Mouse (Mus musculus): ENCODE measurements at regions not wholly inside any gene's neighbourhood (a gene's known extent, or its start where the extent isn't known, plus 50 kb on each side); places are given as distances from the start of the nearest gene placed in this dataset.
A peak's percentile ranks its signal among the peaks of the same experiment; 100 is the strongest.

DNA sequence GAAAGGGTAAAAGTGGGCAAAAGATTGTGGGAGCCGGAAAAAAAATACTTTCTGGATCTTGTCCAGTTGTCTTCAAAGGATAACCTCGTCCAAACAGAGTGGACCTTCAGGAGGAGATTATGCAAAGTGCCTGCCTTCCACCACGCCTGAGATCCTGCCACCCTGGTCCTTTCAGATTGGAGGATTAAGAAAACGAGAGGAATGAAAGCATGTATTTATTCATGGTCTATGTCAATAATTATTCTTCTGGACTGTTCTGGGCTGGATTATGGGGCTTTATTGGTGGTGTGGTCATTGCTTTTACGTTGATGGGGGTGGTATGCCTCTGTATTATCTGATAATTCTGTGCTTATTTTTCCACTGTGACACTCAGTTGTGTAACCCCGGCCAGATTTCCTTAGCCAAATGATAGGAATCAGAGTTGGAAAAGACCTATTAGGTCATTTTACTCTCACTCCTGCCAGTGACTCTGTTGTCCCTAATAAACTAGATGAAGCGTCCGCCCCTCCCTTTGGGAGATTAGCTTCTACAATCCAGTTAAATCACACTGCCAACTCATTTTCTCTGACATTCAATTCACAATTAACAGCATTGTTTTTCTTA lies 656.3 kb downstream of the Slc22a22 start:
- no peaks in the 10 kb centered on the region for H3K27me3 ChIP-seq (ENCODE audit: control insufficient read depth, insufficient read depth, low read length)
- no peaks in the 10 kb centered on the region for H3K4me1 ChIP-seq (ENCODE audit: control insufficient read depth, insufficient read depth, low read length)
- no peak overlapping the region for H3K27ac ChIP-seq (ENCODE audit: control insufficient read depth, insufficient read depth, low read depth, low read length)
- TF ChIP-seq POLR2A (IDR thresholded peaks at IDR 0.05; ENCODE audit: control insufficient read depth, low read depth, low read length) (no peak), CTCF (IDR thresholded peaks at IDR 0.05; ENCODE audit: control insufficient read depth, insufficient read depth, insufficient replicate concordance, low read depth, low read length) (no peak)
- no peak overlapping the region for H3K4me3 ChIP-seq (ENCODE audit: control insufficient read depth, low read depth, low read length)
- no peaks in the 10 kb centered on the region for H3K36me3 ChIP-seq (ENCODE audit: control insufficient read depth, insufficient read depth, low read length)

- Histone ChIP-seq H3K27ac (ENCODE audit: control insufficient read depth, insufficient read depth, low read depth, low read length) (no peak overlapping the region), H3K27me3 (ENCODE audit: control insufficient read depth, insufficient read depth, low read length) (no peaks in the 10 kb centered on the region), H3K36me3 (ENCODE audit: control insufficient read depth, insufficient read depth, low read length) (no peaks in the 10 kb centered on the region), H3K4me1 (ENCODE audit: control insufficient read depth, insufficient read depth, low read length) (no peaks in the 10 kb centered on the region), H3K4me3 (ENCODE audit: control insufficient read depth, low read depth, low read length) (no peak overlapping the region)
- TF ChIP-seq CTCF (IDR thresholded peaks at IDR 0.05; ENCODE audit: control insufficient read depth, insufficient read depth, insufficient replicate concordance, low read depth, low read length) = no peak
- no peak for TF ChIP-seq POLR2A (IDR thresholded peaks at IDR 0.05; ENCODE audit: control insufficient read depth, low read depth, low read length)
These were observed 657.0 kb downstream of the Slc22a22 start for GRCm38 (mm10) chr15:56820256-56820976.

DNA sequence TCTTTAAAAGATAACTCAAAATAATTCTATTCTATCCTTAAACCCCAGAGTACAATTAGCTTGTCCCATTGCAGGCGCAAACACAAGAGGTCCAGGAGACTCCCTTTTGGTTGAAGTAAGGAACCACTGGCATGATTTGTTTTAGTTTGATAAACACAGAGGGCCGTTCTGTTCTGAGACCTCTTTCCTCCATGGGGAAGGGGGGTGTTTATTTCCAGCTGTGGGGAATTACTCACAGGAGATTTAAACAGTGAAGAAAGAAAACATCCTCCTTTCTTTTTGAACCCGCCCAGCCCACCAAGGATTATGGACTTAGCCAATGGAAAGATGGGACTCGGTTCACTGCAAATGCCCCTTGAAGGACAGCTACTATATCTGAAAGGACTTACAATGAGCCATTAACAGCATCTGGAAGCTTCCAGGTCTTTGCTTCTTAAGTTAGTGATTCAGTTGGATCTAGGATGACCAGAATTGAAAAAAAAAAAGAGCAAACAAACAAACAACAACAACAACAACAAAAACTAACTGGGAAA lies 659.2 kb downstream of the Slc22a22 start:
- TF ChIP-seq CTCF (IDR thresholded peaks at IDR 0.05; ENCODE audit: control insufficient read depth, insufficient read depth, insufficient replicate concordance, low read depth, low read length) (no peak), POLR2A (IDR thresholded peaks at IDR 0.05; ENCODE audit: control insufficient read depth, low read depth, low read length) (no peak)
- Histone ChIP-seq H3K27ac (ENCODE audit: control insufficient read depth, insufficient read depth, low read depth, low read length) (no peak overlapping the region), H3K4me3 (ENCODE audit: control insufficient read depth, low read depth, low read length) (no peak overlapping the region), H3K36me3 (ENCODE audit: control insufficient read depth, insufficient read depth, low read length) (no peaks in the 10 kb centered on the region), H3K4me1 (ENCODE audit: control insufficient read depth, insufficient read depth, low read length) (no peaks in the 10 kb centered on the region), H3K27me3 (ENCODE audit: control insufficient read depth, insufficient read depth, low read length) (no peaks in the 10 kb centered on the region)

DNA sequence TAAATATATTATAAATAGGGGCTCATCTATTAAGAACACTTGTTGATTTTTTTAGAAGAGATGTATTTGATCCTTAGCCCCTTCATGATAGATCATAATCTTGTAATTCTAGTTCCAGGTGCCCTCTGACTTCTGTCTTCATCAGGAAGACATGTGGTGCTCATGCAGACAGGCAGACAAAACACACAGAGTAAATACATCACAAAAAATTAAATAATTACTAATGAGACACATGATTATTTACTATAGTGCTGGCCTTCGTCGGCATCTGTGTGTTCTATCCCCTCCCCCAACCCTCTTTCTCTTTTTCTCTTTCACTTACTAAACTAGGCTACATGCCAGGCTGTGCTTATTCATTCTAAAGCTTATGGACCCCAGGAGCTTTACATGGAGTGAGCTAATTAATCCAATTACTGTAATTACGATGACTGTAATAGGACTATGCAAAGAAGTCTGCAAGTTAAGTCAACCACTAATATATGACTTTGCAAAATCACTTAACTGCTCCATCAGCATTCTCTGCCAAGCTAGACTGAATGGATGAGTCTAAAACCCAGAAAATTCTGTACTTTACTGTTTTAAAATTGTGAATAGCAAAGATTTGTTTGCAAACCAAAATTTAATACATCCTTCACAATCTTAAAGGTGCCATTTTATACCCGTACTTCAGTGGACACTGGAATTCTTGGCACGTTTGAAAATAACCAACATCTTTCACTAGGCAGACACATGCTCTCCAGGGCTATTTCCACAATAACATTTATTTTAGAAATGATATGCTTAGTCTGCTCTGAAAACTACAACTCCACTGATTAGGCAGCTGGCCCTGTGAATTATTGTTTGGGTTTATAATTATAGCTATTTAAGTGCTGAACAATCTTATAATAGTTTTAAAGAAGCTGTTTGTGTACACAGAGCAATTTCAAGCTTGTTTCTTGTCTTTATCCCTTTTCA lies 659.9 kb downstream of the Slc22a22 start:
- TF ChIP-seq POLR2A (IDR thresholded peaks at IDR 0.05; ENCODE audit: control insufficient read depth, low read depth, low read length) (no peak), CTCF (IDR thresholded peaks at IDR 0.05; ENCODE audit: control insufficient read depth, insufficient read depth, insufficient replicate concordance, low read depth, low read length) (no peak)

GRCm38 (mm10) chr15:56813876-56814275 lies 663.5 kb downstream of the Slc22a22 start:
- no peak overlapping the region for H3K27ac ChIP-seq (ENCODE audit: control insufficient read depth, insufficient read depth, low read depth, low read length)
- peaks cover 4% of the 10 kb centered on the region; the same call in 1 of the 2 replicates for H3K4me1 ChIP-seq (ENCODE audit: control insufficient read depth, insufficient read depth, low read length)
- H3K36me3 ChIP-seq (ENCODE audit: control insufficient read depth, insufficient read depth, low read length) = no peaks in the 10 kb centered on the region
- no peaks in the 10 kb centered on the region for H3K27me3 ChIP-seq (ENCODE audit: control insufficient read depth, insufficient read depth, low read length)
- no peak overlapping the region for H3K4me3 ChIP-seq (ENCODE audit: control insufficient read depth, low read depth, low read length)
- TF ChIP-seq CTCF (IDR thresholded peaks at IDR 0.05; ENCODE audit: control insufficient read depth, insufficient read depth, insufficient replicate concordance, low read depth, low read length) (no peak), POLR2A (IDR thresholded peaks at IDR 0.05; ENCODE audit: control insufficient read depth, low read depth, low read length) (no peak)

More for the DNA sequence above, 659.9 kb downstream of the Slc22a22 start:
- Histone ChIP-seq H3K36me3 (ENCODE audit: control insufficient read depth, insufficient read depth, low read length) (no peaks in the 10 kb centered on the region), H3K4me1 (ENCODE audit: control insufficient read depth, insufficient read depth, low read length) (no peaks in the 10 kb centered on the region), H3K27ac (ENCODE audit: control insufficient read depth, insufficient read depth, low read depth, low read length) (no peak overlapping the region), H3K4me3 (ENCODE audit: control insufficient read depth, low read depth, low read length) (no peak overlapping the region), H3K27me3 (ENCODE audit: control insufficient read depth, insufficient read depth, low read length) (no peaks in the 10 kb centered on the region)

GRCm38 (mm10) chr15:56810151-56810550 lies 667.3 kb downstream of the Slc22a22 start:
- H3K4me3 ChIP-seq (ENCODE audit: control insufficient read depth, low read depth, low read length) = peak overlapping the region; percentile 22
- no peak for TF ChIP-seq CTCF (IDR thresholded peaks at IDR 0.05; ENCODE audit: control insufficient read depth, insufficient read depth, insufficient replicate concordance, low read depth, low read length)
- TF ChIP-seq POLR2A (IDR thresholded peaks at IDR 0.05; ENCODE audit: control insufficient read depth, low read depth, low read length) = no peak
- peaks cover 4% of the 10 kb centered on the region; the same call in 1 of the 2 replicates for H3K4me1 ChIP-seq (ENCODE audit: control insufficient read depth, insufficient read depth, low read length)
- H3K27ac ChIP-seq (ENCODE audit: control insufficient read depth, insufficient read depth, low read depth, low read length) = no peak overlapping the region
- no peaks in the 10 kb centered on the region for H3K27me3 ChIP-seq (ENCODE audit: control insufficient read depth, insufficient read depth, low read length)
- no peaks in the 10 kb centered on the region for H3K36me3 ChIP-seq (ENCODE audit: control insufficient read depth, insufficient read depth, low read length)

Data from testis, adult 2 months (tissue).